Mouse (Mus musculus): ENCODE results near the gene Ubald2. TPM values are rescaled to one million over a fixed set of nuclear protein-coding genes. Genes with fewer than 3 reads are reported as not detected.

The Ubald2 gene
- polyA plus RNA-seq, 1 experiment = 34.8 TPM

DNA sequence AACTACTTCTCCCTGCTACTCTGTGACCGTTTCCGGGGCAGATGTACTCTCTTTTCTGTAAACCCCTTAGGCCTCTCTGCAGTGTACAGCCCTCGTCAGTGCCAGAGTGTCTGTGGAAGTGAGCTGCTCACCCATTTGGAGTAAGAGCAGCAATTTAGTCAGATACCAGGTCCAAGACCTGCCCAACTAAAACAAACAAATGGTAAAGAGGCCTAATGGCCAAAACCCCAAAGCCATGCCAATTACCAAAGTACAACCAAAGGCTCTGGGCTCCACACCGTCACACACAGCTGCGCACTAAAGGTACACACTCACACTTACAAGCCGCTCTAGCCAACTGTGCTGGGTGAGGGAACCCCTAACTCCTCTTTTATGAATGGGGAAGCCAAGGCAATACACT is 42.8 kb downstream of the Ubald2 start:
- Histone ChIP-seq H3K27me3 (ENCODE audit: control insufficient read depth, insufficient read depth, low read length) (no peaks in the 10 kb centered on the region), H3K27ac (ENCODE audit: insufficient read depth, low read length) (no peak overlapping the region), H3K4me3 (replicated peaks; ENCODE audit: insufficient read depth, low read depth, low read length) (no peak overlapping the region), H3K4me1 (ENCODE audit: control insufficient read depth, insufficient read depth, low read length) (peaks cover 12% of the 10 kb centered on the region)
- TF ChIP-seq POLR2A (IDR thresholded peaks at IDR 0.05; ENCODE audit: borderline replicate concordance, insufficient read depth, low read length) = no peak
- no peak for TF ChIP-seq CTCF (IDR thresholded peaks at IDR 0.05; ENCODE audit: borderline replicate concordance, insufficient read depth, low read depth, low read length)
- DNase-seq = no peak
- WGBS = 87% methylated on average over 6 of the region's 6 CpGs

DNA sequence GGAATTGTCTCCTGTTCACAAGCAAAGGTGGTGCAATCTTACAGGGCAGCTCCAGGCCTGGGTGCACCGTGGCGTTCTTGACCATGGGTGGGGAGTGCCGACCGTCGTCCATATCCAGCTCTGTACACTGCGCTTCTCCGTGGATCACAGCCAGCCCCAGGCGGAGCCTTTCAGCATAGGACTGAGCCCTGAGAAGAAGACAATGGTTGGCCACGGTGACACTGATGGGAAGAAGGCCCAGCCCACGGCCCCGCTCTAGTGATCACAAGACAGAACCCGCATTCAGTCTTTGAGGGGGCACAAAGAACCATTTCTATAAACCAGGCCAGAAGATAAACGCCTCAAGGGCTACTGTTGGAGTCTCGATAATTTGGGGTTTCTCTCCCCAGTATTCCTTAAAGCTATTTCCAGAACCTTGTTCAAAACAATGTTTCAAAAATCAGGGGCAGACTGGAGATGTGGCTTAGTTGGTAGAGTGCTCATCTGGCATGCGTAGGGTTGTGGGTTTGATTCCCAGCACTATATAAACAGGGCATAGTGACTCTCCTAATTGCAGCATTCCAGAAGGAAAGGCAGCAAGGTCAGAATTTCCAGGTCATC is 43.4 kb downstream of the Ubald2 start:
- H3K4me1 ChIP-seq (ENCODE audit: control insufficient read depth, insufficient read depth, low read length) = peaks cover 14% of the 10 kb centered on the region
- no peaks in the 10 kb centered on the region for H3K27me3 ChIP-seq (ENCODE audit: control insufficient read depth, insufficient read depth, low read length)
- WGBS = 59% methylated on average over 15 of the region's 15 CpGs
- no peak overlapping the region for H3K4me3 ChIP-seq (replicated peaks; ENCODE audit: insufficient read depth, low read depth, low read length)
- TF ChIP-seq POLR2A (IDR thresholded peaks at IDR 0.05; ENCODE audit: borderline replicate concordance, insufficient read depth, low read length) (no peak), CTCF (IDR thresholded peaks at IDR 0.05; ENCODE audit: borderline replicate concordance, insufficient read depth, low read depth, low read length) (no peak)
- H3K27ac ChIP-seq (ENCODE audit: insufficient read depth, low read length) = no peak overlapping the region
- DNase-seq = no peak

DNA sequence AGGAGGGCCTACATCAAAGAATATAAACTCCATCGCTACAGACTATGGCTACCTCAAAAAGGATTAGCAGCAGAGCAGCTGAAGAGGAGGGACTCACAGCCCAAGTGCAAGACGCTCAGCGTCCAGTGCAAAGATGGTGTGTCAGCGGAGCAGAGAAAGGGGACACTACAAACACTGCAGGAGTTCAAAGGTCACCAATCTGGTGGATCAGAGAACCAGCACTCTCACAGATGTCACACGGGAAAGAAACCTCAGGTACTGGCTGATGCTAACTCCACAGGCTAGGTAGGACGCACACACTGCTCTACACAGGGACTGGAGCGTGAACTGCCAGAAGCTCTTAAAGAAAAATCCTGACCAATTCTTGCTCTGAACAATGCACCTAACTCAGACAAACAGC is 45.1 kb downstream of the Ubald2 start:
- no peak overlapping the region for H3K27ac ChIP-seq (ENCODE audit: insufficient read depth, low read length)
- H3K4me1 ChIP-seq (ENCODE audit: control insufficient read depth, insufficient read depth, low read length) = peaks cover 18% of the 10 kb centered on the region
- no peak for TF ChIP-seq POLR2A (IDR thresholded peaks at IDR 0.05; ENCODE audit: borderline replicate concordance, insufficient read depth, low read length)
- no peak for TF ChIP-seq CTCF (IDR thresholded peaks at IDR 0.05; ENCODE audit: borderline replicate concordance, insufficient read depth, low read depth, low read length)
- no peak for DNase-seq
- no peaks in the 10 kb centered on the region for H3K27me3 ChIP-seq (ENCODE audit: control insufficient read depth, insufficient read depth, low read length)
- no peak overlapping the region for H3K4me3 ChIP-seq (replicated peaks; ENCODE audit: insufficient read depth, low read depth, low read length)
- WGBS = 88% methylated on average over 7 of the region's 7 CpGs

DNA sequence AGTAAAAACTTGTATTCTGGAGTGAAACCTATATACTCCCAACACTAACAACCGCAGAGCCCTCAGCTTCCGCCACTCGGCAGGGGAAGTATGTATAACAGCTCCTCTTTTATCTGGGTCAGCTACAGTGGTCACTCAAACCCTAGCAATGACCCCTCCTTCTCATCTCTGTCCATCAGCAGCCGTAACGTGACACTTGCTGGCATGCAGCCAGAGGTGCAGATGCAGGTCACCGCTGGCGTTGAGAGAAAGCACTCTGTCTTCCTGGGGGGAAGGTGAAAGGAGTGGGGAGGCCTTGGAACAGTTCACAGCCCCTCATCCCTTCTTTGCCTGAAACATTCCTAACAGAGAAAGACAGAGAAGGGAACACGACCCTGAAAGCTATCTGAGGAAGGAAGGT is 45.9 kb downstream of the Ubald2 start:
- Histone ChIP-seq H3K4me1 (ENCODE audit: control insufficient read depth, insufficient read depth, low read length) (peaks cover 18% of the 10 kb centered on the region), H3K27me3 (ENCODE audit: control insufficient read depth, insufficient read depth, low read length) (no peaks in the 10 kb centered on the region), H3K27ac (ENCODE audit: insufficient read depth, low read length) (no peak overlapping the region), H3K4me3 (replicated peaks; ENCODE audit: insufficient read depth, low read depth, low read length) (no peak overlapping the region)
- WGBS = 62% methylated on average over 8 of the region's 8 CpGs
- TF ChIP-seq POLR2A (IDR thresholded peaks at IDR 0.05; ENCODE audit: borderline replicate concordance, insufficient read depth, low read length) = no peak
- TF ChIP-seq CTCF (IDR thresholded peaks at IDR 0.05; ENCODE audit: borderline replicate concordance, insufficient read depth, low read depth, low read length) = no peak
- no peak for DNase-seq

DNA sequence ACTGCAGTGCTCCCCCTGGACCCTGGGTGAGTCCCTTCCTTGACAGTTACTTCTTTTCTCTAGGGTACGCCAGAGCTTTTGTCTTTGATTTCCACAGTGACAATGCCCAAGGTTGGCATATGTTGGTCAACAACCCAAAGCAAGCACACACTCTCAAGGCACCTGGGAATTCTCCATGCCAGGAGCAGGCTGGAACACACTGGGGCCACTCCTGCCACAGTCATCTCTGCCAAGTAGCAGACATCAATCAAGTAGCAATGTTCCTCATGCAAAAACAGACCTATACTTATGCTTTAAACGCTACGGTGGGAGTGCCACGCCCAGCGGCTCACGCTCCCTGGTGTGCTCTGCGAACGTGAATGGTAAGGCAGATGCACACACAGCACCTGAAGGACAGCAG is 47.1 kb downstream of the Ubald2 start:
- H3K27ac ChIP-seq (ENCODE audit: insufficient read depth, low read length) = peak overlapping the region; percentile 29; the same call in 1 of the 2 replicates
- DNase-seq = peak in 1 of 2 experiments; percentile 43
- H3K4me3 ChIP-seq (replicated peaks; ENCODE audit: insufficient read depth, low read depth, low read length) = no peak overlapping the region
- no peak for TF ChIP-seq POLR2A (IDR thresholded peaks at IDR 0.05; ENCODE audit: borderline replicate concordance, insufficient read depth, low read length)
- TF ChIP-seq CTCF (IDR thresholded peaks at IDR 0.05; ENCODE audit: borderline replicate concordance, insufficient read depth, low read depth, low read length) = no peak
- H3K4me1 ChIP-seq (ENCODE audit: control insufficient read depth, insufficient read depth, low read length) = peaks cover 18% of the 10 kb centered on the region
- H3K27me3 ChIP-seq (ENCODE audit: control insufficient read depth, insufficient read depth, low read length) = no peaks in the 10 kb centered on the region
- WGBS = 29% methylated on average over 8 of the region's 8 CpGs

DNA sequence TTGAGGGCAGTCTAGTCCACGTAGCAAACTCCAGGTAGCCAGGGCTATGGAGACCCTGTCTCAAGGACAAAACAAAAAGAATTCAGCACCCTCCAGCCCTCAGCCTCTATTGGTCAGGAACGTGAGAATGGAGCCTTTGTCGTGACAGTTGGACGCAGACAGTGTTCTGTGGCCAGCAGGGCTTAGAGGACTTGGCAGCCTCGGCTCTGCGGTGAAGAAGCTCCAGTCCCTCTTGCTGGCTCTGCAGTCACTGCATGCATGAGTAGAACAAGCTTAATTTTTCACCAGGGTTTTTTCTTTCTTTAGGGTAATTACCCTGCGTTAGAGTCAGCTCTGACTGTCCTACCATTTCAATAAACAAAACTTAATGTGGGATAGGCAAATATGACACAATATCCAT is 47.9 kb downstream of the Ubald2 start:
- H3K4me1 ChIP-seq (ENCODE audit: control insufficient read depth, insufficient read depth, low read length) = peaks cover 18% of the 10 kb centered on the region
- no peak overlapping the region for H3K4me3 ChIP-seq (replicated peaks; ENCODE audit: insufficient read depth, low read depth, low read length)
- DNase-seq = peak; percentile 41 to 64
- no peak for TF ChIP-seq CTCF (IDR thresholded peaks at IDR 0.05; ENCODE audit: borderline replicate concordance, insufficient read depth, low read depth, low read length)
- TF ChIP-seq POLR2A (IDR thresholded peaks at IDR 0.05; ENCODE audit: borderline replicate concordance, insufficient read depth, low read length) = no peak
- WGBS = 12% methylated on average over 7 of the region's 7 CpGs
- H3K27me3 ChIP-seq (ENCODE audit: control insufficient read depth, insufficient read depth, low read length) = no peaks in the 10 kb centered on the region
- no peak overlapping the region for H3K27ac ChIP-seq (ENCODE audit: insufficient read depth, low read length)

DNA sequence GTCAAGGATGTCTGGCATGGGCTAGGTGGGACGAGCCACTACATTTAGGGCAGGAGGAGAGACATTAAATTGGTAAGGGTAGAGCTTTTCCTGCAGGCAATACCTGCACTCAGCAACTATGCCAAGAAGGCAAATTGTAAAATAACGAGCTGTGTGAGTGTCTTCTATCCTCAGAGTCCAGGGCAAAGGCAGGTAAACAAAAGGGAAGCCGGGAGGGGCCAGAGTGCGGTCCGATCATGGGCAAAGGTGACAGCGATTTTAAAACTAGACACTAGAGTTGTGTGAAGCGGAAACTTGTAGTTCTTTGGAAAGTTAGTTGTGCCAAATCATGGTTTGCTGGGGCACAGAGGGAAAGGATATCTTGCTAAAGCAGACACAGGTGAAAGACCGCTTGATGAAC is 50.4 kb downstream of the Ubald2 start:
- no peak overlapping the region for H3K27ac ChIP-seq (ENCODE audit: insufficient read depth, low read length)

DNA sequence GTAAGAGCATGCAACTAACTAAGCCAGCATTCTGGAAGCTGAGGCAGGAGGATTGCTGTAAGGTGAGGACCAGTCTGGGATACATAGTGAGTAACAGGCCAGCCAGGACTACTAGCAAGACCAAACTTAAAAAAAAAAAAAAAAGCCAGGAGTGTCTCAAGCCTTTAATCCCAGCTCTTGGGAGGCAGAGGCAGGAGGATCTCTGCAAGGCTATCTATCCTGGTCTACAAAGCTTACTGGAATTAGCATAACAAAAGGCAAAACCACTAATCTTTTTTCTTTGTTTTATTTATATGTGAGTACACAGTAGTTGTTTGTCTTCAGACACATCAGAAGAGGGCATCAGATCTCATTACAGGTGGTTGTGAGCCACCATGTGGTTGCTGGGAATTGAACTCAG is 54.3 kb downstream of the Ubald2 start:
- H3K27ac ChIP-seq (ENCODE audit: insufficient read depth, low read length) = no peak overlapping the region
- no peak for DNase-seq
- TF ChIP-seq POLR2A (IDR thresholded peaks at IDR 0.05; ENCODE audit: borderline replicate concordance, insufficient read depth, low read length) (no peak), CTCF (IDR thresholded peaks at IDR 0.05; ENCODE audit: borderline replicate concordance, insufficient read depth, low read depth, low read length) (no peak)
- H3K4me3 ChIP-seq (replicated peaks; ENCODE audit: insufficient read depth, low read depth, low read length) = no peak overlapping the region
- no peaks in the 10 kb centered on the region for H3K4me1 ChIP-seq (ENCODE audit: control insufficient read depth, insufficient read depth, low read length)
- H3K27me3 ChIP-seq (ENCODE audit: control insufficient read depth, insufficient read depth, low read length) = no peaks in the 10 kb centered on the region

More for the DNA sequence above, 50.4 kb downstream of the Ubald2 start:
- H3K4me3 ChIP-seq (replicated peaks; ENCODE audit: insufficient read depth, low read depth, low read length) = no peak overlapping the region
- H3K27me3 ChIP-seq (ENCODE audit: control insufficient read depth, insufficient read depth, low read length) = no peaks in the 10 kb centered on the region
- TF ChIP-seq POLR2A (IDR thresholded peaks at IDR 0.05; ENCODE audit: borderline replicate concordance, insufficient read depth, low read length) (no peak), CTCF (IDR thresholded peaks at IDR 0.05; ENCODE audit: borderline replicate concordance, insufficient read depth, low read depth, low read length) (no peak)
- no peak for DNase-seq
- peaks cover 18% of the 10 kb centered on the region for H3K4me1 ChIP-seq (ENCODE audit: control insufficient read depth, insufficient read depth, low read length)
- 95% methylated on average over 8 of the region's 8 CpGs for WGBS

Other genes starting within 250 kb of the Ubald2 start
- 55.2 and 56.8 TPM in 2 replicates for gene Ten1, start 235.2 kb upstream of the Ubald2 start, polyA plus RNA-seq (2012; rRNA removed)
- 107 and 115 TPM in 2 replicates for gene Acox1, start 235.0 kb upstream of the Ubald2 start, polyA plus RNA-seq (2012; rRNA removed)
- 1.2 and 1.6 TPM in 2 replicates for gene Evpl, start 196.0 kb upstream of the Ubald2 start, polyA plus RNA-seq (2012; rRNA removed)
- 76.4 and 79.2 TPM in 2 replicates for gene Srp68, start 159.9 kb upstream of the Ubald2 start, polyA plus RNA-seq (2012; rRNA removed)
- gene Galr2, start 153.2 kb upstream of the Ubald2 start, polyA plus RNA-seq (2012; rRNA removed) = 0.05 TPM in 1 of 2 replicates, not detected in the other
- gene Exoc7, start 126.9 kb upstream of the Ubald2 start, polyA plus RNA-seq (2012; rRNA removed) = 104 and 118 TPM in 2 replicates
- 13.9 and 15.7 TPM in 2 replicates for gene Foxj1, start 98.7 kb upstream of the Ubald2 start, polyA plus RNA-seq (2012; rRNA removed)
- gene Rnf157, start 21.1 kb upstream of the Ubald2 start, polyA plus RNA-seq (2012; rRNA removed) = 121 and 147 TPM in 2 replicates
- gene Qrich2, start 32.1 kb downstream of the Ubald2 start, polyA plus RNA-seq (2012; rRNA removed) = 0.05 TPM in 1 of 2 replicates, not detected in the other
- gene Prpsap1, start 60.1 kb downstream of the Ubald2 start, polyA plus RNA-seq (2012; rRNA removed) = 114 and 129 TPM in 2 replicates
- gene Sphk1, start 96.8 kb downstream of the Ubald2 start, polyA plus RNA-seq (2012; rRNA removed) = 9.0 and 9.7 TPM in 2 replicates
- gene Ube2o, start 147.4 kb downstream of the Ubald2 start, polyA plus RNA-seq (2012; rRNA removed) = 81.9 and 88.2 TPM in 2 replicates
- 1.2 and 1.3 TPM in 2 replicates for gene Aanat, start 152.3 kb downstream of the Ubald2 start, polyA plus RNA-seq (2012; rRNA removed)
- gene Rhbdf2, start 192.9 kb downstream of the Ubald2 start, polyA plus RNA-seq (2012; rRNA removed) = 1.9 and 2.2 TPM in 2 replicates
- 13.7 and 14.2 TPM in 2 replicates for gene Prcd, start 219.4 kb downstream of the Ubald2 start, polyA plus RNA-seq (2012; rRNA removed)
- 105 and 113 TPM in 2 replicates for gene Cygb, start 220.2 kb downstream of the Ubald2 start, polyA plus RNA-seq (2012; rRNA removed)